10 mouse cellular contexts compared by ENCODE assay signal in genomic region chr13:44301936-44302335, GRCm38 (mm10).
DNase-seq lines count a peak whose midpoint lies in the region; ATAC-seq lines count a peak whose summit lies in the region.
"Had no signal": no experiment of that assay in that cellular context is flagged by ENCODE, and none has a peak within 500 bp of the region (broad histone marks: within the 10 kb centered on the region; RNA-seq: fewer than 3 reads in every experiment).

No protein-coding gene starts in this region.

- peak; percentile 30 for DNase-seq in left cerebral cortex, postnatal 4 days
- no peak for DNase-seq in left cerebral cortex, postnatal 36 days (ENCODE audit: low spot score in 2 of 2)
- DNase-seq in cerebellum, postnatal 14 days = peak; percentile 74
- peak; percentile 60 to 72 for DNase-seq in heart, postnatal 36 days
- no peak for DNase-seq in spleen, adult 18-20 months
- DNase-seq in natural killer cell, adult 2 months (ENCODE audit: low spot score in 2 of 2) = no peak

- H3K27ac ChIP-seq in stomach, embryonic 15.5 days = no peak overlapping the region
- H3K27ac ChIP-seq in neural tube, embryonic 15.5 days (replicated peaks) = no peak overlapping the region
- H3K27ac ChIP-seq: liver, embryonic 15.5 days had no signal

- H3K36me3 ChIP-seq in stomach, embryonic 15.5 days = no peaks in the 10 kb centered on the region
- H3K36me3 ChIP-seq in neural tube, embryonic 15.5 days = no peaks in the 10 kb centered on the region
- H3K36me3 ChIP-seq: liver, embryonic 15.5 days had no signal

- H3K4me1 ChIP-seq in stomach, embryonic 15.5 days = no peaks in the 10 kb centered on the region
- H3K4me1 ChIP-seq in neural tube, embryonic 15.5 days = no peaks in the 10 kb centered on the region
- H3K4me1 ChIP-seq: liver, embryonic 15.5 days had no signal

- no peaks in the 10 kb centered on the region for H3K27me3 ChIP-seq in stomach, embryonic 15.5 days (replicated peaks)
- no peaks in the 10 kb centered on the region for H3K27me3 ChIP-seq in neural tube, embryonic 15.5 days (replicated peaks)
- H3K27me3 ChIP-seq: liver, embryonic 15.5 days had no signal

- no peak overlapping the region for H3K4me2 ChIP-seq in stomach, embryonic 15.5 days
- H3K4me2 ChIP-seq in neural tube, embryonic 15.5 days = no peak overlapping the region
- H3K4me2 ChIP-seq: liver, embryonic 15.5 days had no signal

- H3K9ac ChIP-seq in stomach, embryonic 15.5 days = no peak overlapping the region
- H3K9ac ChIP-seq in neural tube, embryonic 15.5 days (replicated peaks) = no peak overlapping the region
- H3K9ac ChIP-seq: liver, embryonic 15.5 days had no signal

- H3K9me3 ChIP-seq in stomach, embryonic 15.5 days = no peaks in the 10 kb centered on the region
- H3K9me3 ChIP-seq in neural tube, embryonic 15.5 days (replicated peaks) = no peaks in the 10 kb centered on the region
- H3K9me3 ChIP-seq: liver, embryonic 15.5 days had no signal

- WGBS in stomach, embryonic 15.5 days = 51% methylated on average over 10 of the region's 10 CpGs
- 83% methylated on average over 10 of the region's 10 CpGs for WGBS in neural tube, embryonic 15.5 days

- H3K4me3 ChIP-seq in stomach, embryonic 15.5 days (replicated peaks) = no peak overlapping the region
- no peak overlapping the region for H3K4me3 ChIP-seq in neural tube, embryonic 15.5 days (replicated peaks)
- H3K4me3 ChIP-seq: erythroblast, embryonic 14.5 days; liver, embryonic 15.5 days had no signal

- intact Hi-C loops in left cerebral cortex, postnatal 4 days (cut with DNase I) = no loop called here
- intact Hi-C loops in left cerebral cortex, postnatal 36 days (cut with DNase I) = no loop called here
- intact Hi-C loops in heart, postnatal 36 days (cut with DNase I) = no loop called here

- ATAC-seq in stomach, embryonic 15.5 days (ENCODE audit: insufficient read depth, low FRiP score, low read depth) = peak; percentile 83
- no peak for ATAC-seq in neural tube, embryonic 15.5 days (ENCODE audit: low FRiP score)

Comparison
In these comparisons a context has a peak if more than half of its experiments do, and no peak if none do; other contexts are left out.
1. DNase-seq: peak in left cerebral cortex, postnatal 4 days (single experiment), cerebellum, postnatal 14 days (2 of 2) and heart, postnatal 36 days (2 of 2); none in left cerebral cortex, postnatal 36 days (0 of 2), spleen, adult 18-20 months (0 of 2) and natural killer cell, adult 2 months (0 of 2).